Mouse (Mus musculus) retina, embryonic 14.5 days (tissue): ENCODE measurements at regions not wholly inside any gene's neighbourhood (a gene's known extent, or its start where the extent isn't known, plus 50 kb on each side); places are given as distances from the start of the nearest gene placed in this dataset.

ENCODE experiments used
- DNase-seq: peaks from one replicate; pipeline ENCODE4 v3.0.0-alpha.2; 2015; ENCODE audit warnings: low spot score

DNA sequence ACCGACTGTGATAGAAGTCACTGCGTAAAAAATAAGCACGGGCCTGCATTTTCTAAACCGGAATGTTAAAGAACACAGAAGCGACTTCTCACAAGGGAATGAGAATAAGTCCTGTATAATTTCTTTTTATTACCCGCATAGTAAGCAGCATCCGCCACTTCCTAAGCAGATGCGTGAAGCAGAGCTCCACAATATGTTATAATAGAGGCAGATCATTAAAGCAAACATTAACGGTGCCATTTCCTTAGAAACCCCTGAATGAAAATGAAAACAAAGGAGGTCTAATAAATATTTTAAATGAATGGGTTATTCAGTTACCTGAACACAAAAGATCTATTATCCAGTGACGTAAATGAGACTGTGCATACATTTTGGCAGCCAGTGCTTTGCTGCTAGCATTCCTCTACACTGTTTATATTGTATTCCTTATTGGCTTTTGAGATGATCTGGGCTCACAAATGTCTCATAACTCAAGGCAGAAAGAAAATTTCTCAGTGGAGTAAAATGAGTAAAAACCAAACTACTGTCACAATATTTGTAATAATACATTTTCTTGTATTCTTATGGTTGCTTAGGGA is 566.6 kb upstream of the Epha6 start:
- DNase-seq, result no peak

DNA sequence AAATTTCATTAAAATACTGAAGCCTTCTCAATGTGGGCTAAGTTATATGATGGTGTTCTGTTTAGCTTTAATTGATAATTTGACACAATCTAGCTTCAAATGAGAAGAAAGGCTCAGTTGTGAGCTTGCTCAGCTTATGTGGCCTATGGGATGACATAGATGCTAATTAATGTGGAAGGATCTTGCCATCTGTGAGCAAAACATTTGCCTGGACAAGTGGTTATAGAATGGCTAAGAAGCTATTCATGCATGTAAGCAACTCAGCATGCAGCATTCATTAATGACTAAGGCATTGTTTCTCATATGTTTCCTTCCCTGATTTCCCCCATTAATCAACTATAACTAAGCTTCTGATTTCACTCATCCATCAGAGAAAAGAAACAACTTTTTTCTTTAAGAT is 532.8 kb upstream of the Epha6 start:
- peak; percentile 83 for DNase-seq
